Mouse (Mus musculus) liver, postnatal 0 days (tissue): ENCODE data around the gene Ift27. TPM values are rescaled to one million over a fixed set of nuclear protein-coding genes. Genes with fewer than 3 reads are reported as not detected.

Experiments used
- ATAC-seq: fragments of 200-750 bp; cut with Nextera tagmentation; 2 replicates; pipeline ENCODE4 v1.8.0; 2017; ENCODE audit warnings: mild to moderate bottlenecking, moderate library complexity
- DNase-seq: peaks from one replicate; pipeline ENCODE4 v3.0.0-alpha.2; 2016
- H3K27ac ChIP-seq: fragments of 300-500 bp; sonication (generic); 2 replicates; pipeline ENCODE4 v1.5.1; 2014; ENCODE audit warnings: antibody characterized with exemption, moderate library complexity, mild to moderate bottlenecking, low read depth
- H3K27me3 ChIP-seq: fragments of 300-500 bp; sonication (generic); 2 replicates; pipeline ENCODE4 v1.6.1; 2014; ENCODE audit warnings: low read length, control low read depth, mixed read lengths; ENCODE audit not compliant: insufficient read depth
- H3K36me3 ChIP-seq: fragments of 300-500 bp; sonication (generic); replicated peaks from 2 replicates; pipeline ENCODE4 v1.6.1; 2014; ENCODE audit warnings: mild to moderate bottlenecking, control low read depth, low read length, moderate library complexity, mixed read lengths; ENCODE audit not compliant: insufficient read depth
- H3K4me1 ChIP-seq: fragments of 300-500 bp; sonication (generic); 2 replicates; pipeline ENCODE4 v1.6.1; 2014; ENCODE audit warnings: antibody characterized with exemption, mild to moderate bottlenecking, control low read depth; ENCODE audit not compliant: insufficient read depth
- H3K4me2 ChIP-seq: fragments of 300-500 bp; sonication (generic); 2 replicates; pipeline ENCODE4 v1.6.1; 2014; ENCODE audit warnings: low read depth, mild to moderate bottlenecking, low read length, moderate library complexity, mixed read lengths
- H3K4me3 ChIP-seq: fragments of 300-500 bp; sonication (generic); 2 replicates; pipeline ENCODE4 v1.5.1; 2014; ENCODE audit warnings: low read depth, low read length
- H3K9ac ChIP-seq: fragments of 300-500 bp; sonication (generic); replicated peaks from 2 replicates; pipeline ENCODE4 v1.6.1; 2014; ENCODE audit warnings: mild to moderate bottlenecking, moderate library complexity
- H3K9me3 ChIP-seq: fragments of 300-500 bp; sonication (generic); 2 replicates; pipeline ENCODE4 v1.6.1; 2016; ENCODE audit warnings: mild to moderate bottlenecking, control low read depth, low read length, mixed read lengths
- CTCF ChIP-seq: sonication (generic); IDR thresholded peaks from 2 replicates; pipeline ENCODE4 v1.5.1; 2016; ENCODE audit warnings: antibody characterized with exemption, low read depth
- EP300 ChIP-seq: IDR thresholded peaks from 2 replicates; pipeline ENCODE4 v1.6.1; 2016; ENCODE audit warnings: antibody characterized with exemption, low read depth, mild to moderate bottlenecking
- WGBS: fragments of 180-500 bp; shearing (Covaris S2); extraction: QIAGEN DNeasy Blood & Tissue Kit; methylation state at CpG from one replicate; pipeline ENCODE4 v1.1.7; 2014; ENCODE audit not compliant: insufficient replicate concordance; 5-methylcytosine and 5-hydroxymethylcytosine counted together
- polyA plus RNA-seq: library from polyadenylated mRNA; unstranded; fragments of >200 nt; fragmentation: Nextera tagmentation; extraction: Ambion mirVana; gene quantifications from 2 replicates; pipeline ENCODE4 v1.2.1, GENCODE M21; 2015

Ift27 gene
- polyA plus RNA-seq, 1 experiment from 2014 or later = 25.3 TPM

DNA sequence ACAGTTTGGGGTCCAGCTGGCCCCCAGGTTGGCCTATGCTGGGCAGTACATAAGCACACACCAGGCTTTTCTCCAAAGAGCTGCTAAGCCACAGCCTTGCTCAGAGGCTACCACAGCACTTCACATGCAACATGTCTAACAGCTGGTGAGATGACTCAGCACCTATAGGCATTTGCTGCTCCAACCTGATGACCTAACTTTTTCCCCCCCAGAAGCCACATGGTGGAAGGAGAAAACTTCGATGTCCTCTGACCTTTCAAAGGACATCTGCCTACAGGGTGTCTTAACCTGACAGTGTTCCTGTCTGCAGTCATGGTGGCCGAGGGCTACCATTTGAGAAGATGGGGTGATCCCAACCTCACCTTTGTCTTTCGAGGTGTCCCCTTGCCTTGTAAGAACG is 11.7 kb upstream of the Ift27 start:
- TF ChIP-seq CTCF (no peak), EP300 (no peak)
- 77% methylated on average over 4 of the region's 4 CpGs for whole genome bisulfite sequencing
- H3K4me1 ChIP-seq = no peaks in the 10 kb centered on the region
- H3K4me2 ChIP-seq = no peak overlapping the region
- no peak overlapping the region for H3K27ac ChIP-seq
- DNase-seq = no peak
- H3K9me3 ChIP-seq = no peaks in the 10 kb centered on the region
- H3K27me3 ChIP-seq = no peaks in the 10 kb centered on the region; the same call in 1 of the 2 replicates
- H3K36me3 ChIP-seq = no peaks in the 10 kb centered on the region
- no peak overlapping the region for H3K9ac ChIP-seq
- no peak for ATAC-seq
- no peak overlapping the region for H3K4me3 ChIP-seq

DNA sequence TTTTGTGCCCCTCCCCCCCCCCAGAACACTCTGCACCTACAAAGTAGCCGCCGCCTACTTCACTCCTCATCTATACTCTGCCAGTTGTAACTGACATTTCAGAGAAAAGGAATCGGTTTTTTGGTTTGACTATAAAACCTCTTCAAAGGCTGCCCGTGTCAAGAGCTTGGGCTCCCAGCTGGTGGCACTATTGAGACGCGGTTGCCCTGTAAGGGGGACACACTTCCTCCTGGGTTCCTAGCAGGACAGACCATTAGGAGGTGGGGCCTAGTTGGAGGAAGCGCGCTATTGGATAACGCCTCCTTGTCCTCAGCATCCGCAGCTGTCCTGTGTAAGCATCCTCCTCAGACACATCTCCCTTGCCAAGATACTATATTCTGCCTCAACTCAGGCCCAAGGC is 10.9 kb upstream of the Ift27 start:
- H3K36me3 ChIP-seq = no peaks in the 10 kb centered on the region
- H3K4me1 ChIP-seq = no peaks in the 10 kb centered on the region
- H3K27me3 ChIP-seq = no peaks in the 10 kb centered on the region; the same call in 1 of the 2 replicates
- no peak overlapping the region for H3K9ac ChIP-seq
- H3K4me3 ChIP-seq = no peak overlapping the region
- TF ChIP-seq EP300 (no peak), CTCF (peak; percentile 65)
- no peaks in the 10 kb centered on the region for H3K9me3 ChIP-seq
- no peak overlapping the region for H3K4me2 ChIP-seq
- DNase-seq = peak; percentile 53
- ATAC-seq = 0 out of 2 replicates have a peak, but pooled peaks have one; percentile 51
- H3K27ac ChIP-seq = no peak overlapping the region
- 6% methylated on average over 10 of the region's 10 CpGs for WGBS

DNA sequence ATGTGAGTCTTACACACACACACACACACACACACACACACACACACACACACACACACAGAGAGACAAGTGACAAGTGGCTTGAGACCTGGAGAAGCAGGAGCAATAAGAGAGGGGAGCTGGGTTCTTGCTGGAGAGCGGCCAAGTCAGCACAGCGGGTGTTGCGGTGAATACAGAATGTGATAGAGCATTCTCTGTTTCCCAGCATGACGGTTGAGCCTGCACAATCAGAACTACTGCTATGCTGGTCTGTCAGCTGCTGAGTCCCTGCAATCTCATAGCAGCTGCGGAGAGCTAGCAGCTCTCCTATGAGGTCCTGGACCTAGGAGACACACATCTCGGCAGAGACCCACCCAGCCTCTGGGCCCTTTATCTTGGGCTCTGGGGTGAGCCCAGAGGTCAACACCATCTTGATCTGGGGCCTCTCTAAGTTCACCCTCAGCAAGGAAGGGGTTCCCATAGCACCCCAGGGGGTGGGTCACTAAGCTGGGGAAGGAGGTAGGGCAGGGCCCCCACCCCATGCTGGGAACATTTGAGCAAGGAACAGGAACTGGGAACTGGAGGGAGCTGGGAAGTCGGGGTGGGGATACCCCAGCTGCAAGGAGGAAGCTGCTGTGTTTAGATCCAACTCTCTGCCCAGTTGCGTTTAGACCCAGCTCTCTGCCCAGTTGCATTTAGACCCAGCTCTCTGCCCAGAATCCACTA is 7.9 kb upstream of the Ift27 start:
- no peak overlapping the region for H3K4me2 ChIP-seq
- H3K9ac ChIP-seq = no peak overlapping the region
- DNase-seq = no peak
- no peaks in the 10 kb centered on the region; the same call in 1 of the 2 replicates for H3K27me3 ChIP-seq
- no peaks in the 10 kb centered on the region for H3K9me3 ChIP-seq
- H3K27ac ChIP-seq = no peak overlapping the region
- H3K36me3 ChIP-seq = no peaks in the 10 kb centered on the region
- TF ChIP-seq CTCF (no peak), EP300 (no peak)
- no peak for ATAC-seq
- 53% methylated on average over 8 of the region's 8 CpGs for WGBS
- no peak overlapping the region for H3K4me3 ChIP-seq
- H3K4me1 ChIP-seq = no peaks in the 10 kb centered on the region

DNA sequence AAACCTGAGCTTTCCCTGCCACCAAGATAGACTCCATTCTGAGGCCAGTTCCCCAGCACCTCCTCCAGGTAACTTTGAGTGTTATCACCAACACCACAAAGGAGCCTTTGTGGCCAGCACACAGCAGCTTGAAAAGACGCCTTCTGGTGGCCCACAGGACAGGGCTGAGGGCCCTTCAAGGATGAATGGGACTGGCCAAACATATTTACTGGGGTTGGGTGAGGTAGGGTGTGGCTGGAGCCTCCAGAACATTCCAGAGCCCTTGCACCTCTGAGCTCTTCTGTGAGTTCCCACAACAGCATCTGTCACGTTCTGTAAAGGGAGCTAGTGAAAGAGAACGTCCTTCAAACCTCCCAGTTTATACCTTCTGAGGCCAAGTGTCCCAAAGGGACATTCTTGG is 5.9 kb upstream of the Ift27 start:
- Histone ChIP-seq H3K4me3 (no peak overlapping the region), H3K4me1 (peaks cover 5% of the 10 kb centered on the region), H3K9ac (no peak overlapping the region), H3K4me2 (no peak overlapping the region), H3K27me3 (no peaks in the 10 kb centered on the region; the same call in 1 of the 2 replicates), H3K36me3 (no peaks in the 10 kb centered on the region), H3K27ac (no peak overlapping the region), H3K9me3 (no peaks in the 10 kb centered on the region)
- TF ChIP-seq EP300 (no peak), CTCF (no peak)
- DNase-seq (no peak), ATAC-seq (no peak)
- WGBS = 62% methylated on average over 3 of the region's 3 CpGs

DNA sequence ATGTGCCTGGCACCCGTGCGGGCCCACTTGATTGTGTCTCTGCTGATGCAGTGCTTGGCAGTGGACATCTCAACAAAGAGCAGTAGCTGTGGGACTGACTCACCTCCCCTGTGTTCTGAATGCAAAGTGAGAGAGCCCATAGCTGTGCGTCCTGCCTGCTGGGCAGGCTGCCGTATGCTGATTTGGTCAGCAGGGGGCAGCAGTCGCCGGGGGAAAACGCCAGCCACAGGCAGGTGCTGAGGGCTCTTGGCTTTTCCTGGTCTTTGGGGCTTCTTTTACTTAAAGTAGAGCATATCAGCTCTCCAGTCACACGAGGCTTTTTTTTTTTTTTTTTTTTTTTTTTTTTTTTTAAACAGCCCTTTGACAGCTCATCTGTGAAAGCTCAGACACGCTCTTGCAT is 4.5 kb upstream of the Ift27 start:
- no peak overlapping the region for H3K4me3 ChIP-seq
- TF ChIP-seq EP300 (no peak), CTCF (peak; percentile 94)
- no peak overlapping the region for H3K9ac ChIP-seq
- peak; percentile 83 for DNase-seq
- ATAC-seq = no peak
- no peak overlapping the region for H3K4me2 ChIP-seq
- H3K27me3 ChIP-seq = no peaks in the 10 kb centered on the region
- H3K36me3 ChIP-seq = no peaks in the 10 kb centered on the region
- WGBS = 7% methylated on average over 9 of the region's 9 CpGs
- H3K4me1 ChIP-seq = peaks cover 12% of the 10 kb centered on the region
- H3K27ac ChIP-seq = no peak overlapping the region
- no peaks in the 10 kb centered on the region for H3K9me3 ChIP-seq

DNA sequence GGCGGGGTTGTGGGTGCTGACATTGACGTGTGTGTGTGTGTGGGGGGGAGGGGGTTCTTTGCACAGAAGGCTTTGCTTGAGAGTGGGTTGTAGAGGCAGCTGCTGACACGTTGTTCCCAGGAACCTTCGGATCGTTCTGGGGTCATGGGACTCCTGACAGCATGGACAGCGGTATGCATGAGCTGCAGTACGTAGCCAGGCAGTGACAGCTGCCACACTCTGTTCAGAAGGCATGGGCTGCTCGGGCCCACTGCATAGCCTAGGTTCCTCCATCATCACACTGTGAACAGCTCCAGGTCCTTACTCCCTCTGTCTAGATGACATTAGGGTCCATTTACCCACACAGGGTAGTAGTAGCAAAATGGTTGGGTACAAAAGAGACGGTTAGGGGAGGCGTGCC is 3.4 kb upstream of the Ift27 start:
- H3K4me3 ChIP-seq = no peak overlapping the region
- H3K4me1 ChIP-seq = peaks cover 21% of the 10 kb centered on the region
- H3K27ac ChIP-seq = no peak overlapping the region
- WGBS = 62% methylated on average over 10 of the region's 10 CpGs
- no peaks in the 10 kb centered on the region for H3K27me3 ChIP-seq
- H3K9me3 ChIP-seq = no peaks in the 10 kb centered on the region
- TF ChIP-seq EP300 = no peak
- TF ChIP-seq CTCF = no peak
- DNase-seq (no peak), ATAC-seq (no peak)
- H3K36me3 ChIP-seq = no peaks in the 10 kb centered on the region
- no peak overlapping the region for H3K4me2 ChIP-seq
- H3K9ac ChIP-seq = no peak overlapping the region

DNA sequence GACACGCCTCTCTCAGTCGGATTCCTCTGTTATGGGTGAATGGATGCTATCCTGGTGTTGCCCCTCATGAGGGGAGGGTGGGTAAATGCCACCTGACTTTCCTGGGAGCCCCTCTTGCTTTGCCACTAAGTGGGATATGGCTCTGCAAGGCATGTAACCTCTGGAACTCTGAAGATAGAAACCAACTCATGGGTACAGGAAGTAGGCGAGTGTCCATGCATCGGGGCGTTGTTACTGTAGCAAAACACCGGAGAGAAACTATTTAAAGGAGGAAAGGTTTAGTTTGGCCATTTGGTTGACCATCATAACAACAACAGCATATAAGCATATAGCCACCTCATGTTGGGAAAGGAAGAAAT is 959 bp upstream of the Ift27 start:
- Histone ChIP-seq H3K9me3 (no peaks in the 10 kb centered on the region), H3K27me3 (no peaks in the 10 kb centered on the region), H3K9ac (peak overlapping the region; percentile 56; the same call in 1 of the 2 replicates), H3K4me3 (peak overlapping the region; percentile 50), H3K4me1 (peaks cover 21% of the 10 kb centered on the region), H3K4me2 (peak overlapping the region; percentile 78), H3K27ac (peak overlapping the region; percentile 53), H3K36me3 (no peaks in the 10 kb centered on the region)
- 74% methylated on average over 6 of the region's 6 CpGs for WGBS
- no peak for TF ChIP-seq CTCF
- TF ChIP-seq EP300 = no peak
- ATAC-seq (no peak), DNase-seq (no peak)
